In genomic region chr4:119204672-119205071, GRCm38 (mm10) we compare ENCODE assay signal across 8 mouse cellular contexts. TPM values are rescaled to one million over a fixed set of nuclear protein-coding genes. Genes with fewer than 3 reads are reported as not detected.
DNase-seq lines count a peak whose midpoint lies in the region; ATAC-seq lines count a peak whose summit lies in the region.

No protein-coding gene starts in this region.

- no peaks in the 10 kb centered on the region for H3K9me3 ChIP-seq in kidney, embryonic 15.5 days (replicated peaks)
- no peaks in the 10 kb centered on the region for H3K9me3 ChIP-seq in liver, embryonic 12.5 days (replicated peaks)

- no peak overlapping the region for H3K9ac ChIP-seq in kidney, embryonic 15.5 days
- no peak overlapping the region for H3K9ac ChIP-seq in liver, embryonic 12.5 days

- H3K4me2 ChIP-seq in kidney, embryonic 15.5 days: no peak overlapping the region
- no peak overlapping the region for H3K4me2 ChIP-seq in liver, embryonic 12.5 days

- no peaks in the 10 kb centered on the region for H3K27me3 ChIP-seq in kidney, embryonic 15.5 days
- H3K27me3 ChIP-seq in liver, embryonic 12.5 days (replicated peaks): peaks cover 31% of the 10 kb centered on the region; the same call in 1 of the 2 replicates

- no peaks in the 10 kb centered on the region for H3K4me1 ChIP-seq in kidney, embryonic 15.5 days
- H3K4me1 ChIP-seq in liver, embryonic 12.5 days: peaks cover 8% of the 10 kb centered on the region; the same call in 1 of the 2 replicates

- 0 out of 2 replicates have a peak, but pooled peaks have one; percentile 36 for ATAC-seq in kidney, embryonic 15.5 days (replicated peaks; ENCODE audit: low FRiP score)
- peak; percentile 75 for ATAC-seq in liver, embryonic 12.5 days

- DNase-seq in ovary, postnatal 10 days (ENCODE audit: low spot score): peak; percentile 20
- no peak for DNase-seq in ovary, adult 18-20 months (ENCODE audit: low spot score)
- DNase-seq in cerebellum, postnatal 36 days: peak; percentile 23 to 42
- peak; percentile 26 to 31 for DNase-seq in gastrocnemius, postnatal 36 days
- peak; percentile 52 for DNase-seq in neural tube, embryonic 10.5 days (ENCODE audit: extremely low spot score, low spot score)
- peak; percentile 29 for DNase-seq in telencephalon, adult 2 months (ENCODE audit: low read depth, low spot score)

- WGBS in kidney, embryonic 15.5 days: 17% methylated on average over 8 of the region's 8 CpGs
- WGBS in liver, embryonic 12.5 days (ENCODE audit: insufficient replicate concordance): 10% methylated on average over 8 of the region's 8 CpGs

- H3K36me3 ChIP-seq in kidney, embryonic 15.5 days: peaks cover 18% of the 10 kb centered on the region
- H3K36me3 ChIP-seq in liver, embryonic 12.5 days: peaks cover 23% of the 10 kb centered on the region

- H3K4me3 ChIP-seq in kidney, embryonic 15.5 days (replicated peaks): no peak overlapping the region
- no peak overlapping the region for H3K4me3 ChIP-seq in liver, embryonic 12.5 days

- intact Hi-C loops in gastrocnemius, postnatal 36 days (cut with DNase I): loop anchor here (5.0 kb wide), 1 partner anchor 37 kb away; no protein-coding TSS in a partner anchor

- no peak overlapping the region for H3K27ac ChIP-seq in kidney, embryonic 15.5 days
- no peak overlapping the region for H3K27ac ChIP-seq in liver, embryonic 12.5 days

RNA-seq across cellular contexts. Expression of gene Svbp, which starts 9.6 kb away (rescaled TPM):
- 10 to 100 TPM; 10.7 to 15.2 TPM for total RNA-seq in gastrocnemius, postnatal 36 days (2021)
- polyA plus RNA-seq in kidney, embryonic 15.5 days (2015; fragmentation: Nextera tagmentation; extraction: Ambion mirVana): 135 and 141 TPM in 2 replicates
- polyA plus RNA-seq in liver, embryonic 12.5 days (2016; fragmentation: Nextera tagmentation; extraction: Ambion mirVana): 114 and 121 TPM in 2 replicates

RNA-seq across cellular contexts. Expression of gene Tmem269, which starts 13.3 kb away (rescaled TPM):
- not detected for total RNA-seq in gastrocnemius, postnatal 36 days (2021)
- 0.19 TPM in 1 of 2 replicates, not detected in the other for polyA plus RNA-seq in kidney, embryonic 15.5 days (2015; fragmentation: Nextera tagmentation; extraction: Ambion mirVana)
- polyA plus RNA-seq in liver, embryonic 12.5 days (2016; fragmentation: Nextera tagmentation; extraction: Ambion mirVana): not detected in 2 replicates

RNA-seq across cellular contexts. Expression of gene Ermap, which starts 14.9 kb away (rescaled TPM):
- total RNA-seq in gastrocnemius, postnatal 36 days (2021): not detected
- 2.9 and 6.3 TPM in 2 replicates for polyA plus RNA-seq in kidney, embryonic 15.5 days (2015; fragmentation: Nextera tagmentation; extraction: Ambion mirVana)
- polyA plus RNA-seq in liver, embryonic 12.5 days (2016; fragmentation: Nextera tagmentation; extraction: Ambion mirVana): 328 and 333 TPM in 2 replicates

RNA-seq across cellular contexts. Expression of gene AU022252, which starts 27.8 kb away (rescaled TPM):
- total RNA-seq in gastrocnemius, postnatal 36 days (2021): 10 to 100 TPM; 24.2 to 24.7 TPM
- 35.4 and 35.6 TPM in 2 replicates for polyA plus RNA-seq in kidney, embryonic 15.5 days (2015; fragmentation: Nextera tagmentation; extraction: Ambion mirVana)
- 18.1 and 19.6 TPM in 2 replicates for polyA plus RNA-seq in liver, embryonic 12.5 days (2016; fragmentation: Nextera tagmentation; extraction: Ambion mirVana)

RNA-seq across cellular contexts. Expression of gene P3h1, which starts 28.0 kb away (rescaled TPM):
- total RNA-seq in gastrocnemius, postnatal 36 days (2021): 10 to 100 TPM; 12.7 to 13.8 TPM
- 33.3 and 37.7 TPM in 2 replicates for polyA plus RNA-seq in kidney, embryonic 15.5 days (2015; fragmentation: Nextera tagmentation; extraction: Ambion mirVana)
- polyA plus RNA-seq in liver, embryonic 12.5 days (2016; fragmentation: Nextera tagmentation; extraction: Ambion mirVana): 9.7 and 11.4 TPM in 2 replicates

Comparison
In these comparisons a context has a peak if more than half of its experiments do, and no peak if none do; other contexts are left out.
1. RNA of gene Ermap, which starts 14.9 kb away (polyA plus RNA-seq): 328 to 333 TPM in liver, embryonic 12.5 days; 2.9 to 6.3 TPM in kidney, embryonic 15.5 days; every median in the first group is over 10 times any median in the second.